Mouse (Mus musculus): Measurements from ENCODE around the gene Slc12a4.
A peak's percentile ranks its signal among the peaks of the same experiment; 100 is the strongest.

Slc12a4 gene

GRCm38 (mm10) chr8:105969367-105969766, 3.5 kb upstream of the Slc12a4 start:
- DNase-seq (ENCODE audit: inconsistent ontology term) = no peak

GRCm38 (mm10) chr8:105966692-105967311, 905 bp upstream of the Slc12a4 start:
- DNase-seq (ENCODE audit: inconsistent ontology term) = peak; percentile 31

GRCm38 (mm10) chr8:105965266-105965904, 512 bp downstream of the Slc12a4 start:
- peak; percentile 80 for DNase-seq (ENCODE audit: inconsistent ontology term)

- no peak for DNase-seq (ENCODE audit: inconsistent ontology term)
Measured at GRCm38 (mm10) chr8:105964506-105965265, 1.2 kb downstream of the Slc12a4 start.

GRCm38 (mm10) chr8:105961536-105961935, 4.4 kb downstream of the Slc12a4 start:
- no peak for DNase-seq (ENCODE audit: inconsistent ontology term)

GRCm38 (mm10) chr8:105961101-105961500, 4.8 kb downstream of the Slc12a4 start:
- no peak for DNase-seq (ENCODE audit: inconsistent ontology term)

GRCm38 (mm10) chr8:105959350-105959749, 6.5 kb downstream of the Slc12a4 start:
- DNase-seq (ENCODE audit: inconsistent ontology term) = no peak

- DNase-seq (ENCODE audit: inconsistent ontology term) = no peak
Measured at GRCm38 (mm10) chr8:105957813-105958212, 8.1 kb downstream of the Slc12a4 start.

GRCm38 (mm10) chr8:105956556-105956955, 9.3 kb downstream of the Slc12a4 start:
- DNase-seq (ENCODE audit: inconsistent ontology term) = no peak

GRCm38 (mm10) chr8:105951057-105951659, 14.7 kb downstream of the Slc12a4 start:
- peak; percentile 100 for DNase-seq (ENCODE audit: inconsistent ontology term)

GRCm38 (mm10) chr8:105949350-105949749, 16.5 kb downstream of the Slc12a4 start:
- DNase-seq (ENCODE audit: inconsistent ontology term) = peak; percentile 81

- peak; percentile 69 for DNase-seq (ENCODE audit: inconsistent ontology term)
Measured at GRCm38 (mm10) chr8:105943321-105943739, 22.6 kb downstream of the Slc12a4 start, which contains the start of gene Lcat. Gene Lcat, minus strand, starts transcription at chr8:105943382.

GRCm38 (mm10) chr8:105942542-105942941, 23.4 kb downstream of the Slc12a4 start:
- DNase-seq (ENCODE audit: inconsistent ontology term) = no peak

- DNase-seq (ENCODE audit: inconsistent ontology term) = no peak
Measured at GRCm38 (mm10) chr8:105942026-105942425, 23.9 kb downstream of the Slc12a4 start.

- no peak for DNase-seq (ENCODE audit: inconsistent ontology term)
Measured at GRCm38 (mm10) chr8:105938306-105938669, 27.6 kb downstream of the Slc12a4 start, which contains the start of gene Psmb10. Gene Psmb10, minus strand, starts transcription at chr8:105938444.

- DNase-seq (ENCODE audit: inconsistent ontology term) = peak; percentile 88
Measured at GRCm38 (mm10) chr8:105937496-105938305, 28.2 kb downstream of the Slc12a4 start.

- DNase-seq (ENCODE audit: inconsistent ontology term) = peak; percentile 89
Measured at GRCm38 (mm10) chr8:105936866-105937475, 28.9 kb downstream of the Slc12a4 start.

GRCm38 (mm10) chr8:105935863-105936603, 29.9 kb downstream of the Slc12a4 start:
- DNase-seq (ENCODE audit: inconsistent ontology term) = no peak

GRCm38 (mm10) chr8:105935105-105935504, 30.8 kb downstream of the Slc12a4 start:
- no peak for DNase-seq (ENCODE audit: inconsistent ontology term)

- DNase-seq (ENCODE audit: inconsistent ontology term) = no peak
Measured at GRCm38 (mm10) chr8:105933762-105934161, 32.1 kb downstream of the Slc12a4 start, which contains the start of gene Ctrl. Gene Ctrl, minus strand, starts transcription at chr8:105933862.

Data from Muller cell, postnatal 12 days (primary cell).